Mouse (Mus musculus) cerebellum, adult 2 months (tissue): ENCODE measurements at regions not wholly inside any gene's neighbourhood (a gene's known extent, or its start where the extent isn't known, plus 50 kb on each side); places are given as distances from the start of the nearest gene placed in this dataset.

Source experiments
- CTCF ChIP-seq: fragments of 200-500 bp; IDR thresholded peaks from 2 replicates; pipeline ENCODE4 v1.5.1; 2011; ENCODE audit warnings: low read depth, mild to moderate bottlenecking, control low read depth, low read length, moderate library complexity, borderline replicate concordance; ENCODE audit not compliant: insufficient read depth
- POLR2A ChIP-seq: fragments of 200-500 bp; IDR thresholded peaks from 2 replicates; pipeline ENCODE4 v1.6.1; 2011; ENCODE audit warnings: low read length, control low read depth, borderline replicate concordance; ENCODE audit not compliant: insufficient read depth

DNA sequence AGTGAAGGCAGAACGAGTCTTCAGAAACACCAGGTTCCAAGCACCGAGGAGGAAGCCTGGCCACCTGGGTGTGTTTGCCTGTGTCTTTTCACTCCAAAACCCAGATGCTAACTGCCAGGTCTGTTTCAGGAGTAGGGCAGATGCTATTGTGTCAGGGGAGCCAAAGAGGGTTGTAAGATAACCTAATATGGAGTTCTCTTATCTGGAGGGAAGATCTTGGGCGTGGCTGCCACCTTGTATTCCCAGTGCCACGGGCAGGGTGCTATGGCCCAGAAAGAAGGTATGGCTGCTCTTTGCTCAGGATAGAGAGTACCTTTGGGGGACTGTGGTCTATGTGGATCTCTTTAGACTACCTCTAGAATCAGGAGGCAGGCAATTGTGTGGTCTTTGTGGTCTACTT lies 216.0 kb upstream of the Atp5g3 start:
- TF ChIP-seq POLR2A, result no peak
- no peak for TF ChIP-seq CTCF
